Mouse (Mus musculus): Measurements from ENCODE around the gene Zranb3. TPM values are rescaled to one million over a fixed set of nuclear protein-coding genes. Genes with fewer than 3 reads are reported as not detected.

Gene Zranb3
- total and polyA plus RNA-seq, 2 experiments = 0.70 to 4.8 TPM

DNA sequence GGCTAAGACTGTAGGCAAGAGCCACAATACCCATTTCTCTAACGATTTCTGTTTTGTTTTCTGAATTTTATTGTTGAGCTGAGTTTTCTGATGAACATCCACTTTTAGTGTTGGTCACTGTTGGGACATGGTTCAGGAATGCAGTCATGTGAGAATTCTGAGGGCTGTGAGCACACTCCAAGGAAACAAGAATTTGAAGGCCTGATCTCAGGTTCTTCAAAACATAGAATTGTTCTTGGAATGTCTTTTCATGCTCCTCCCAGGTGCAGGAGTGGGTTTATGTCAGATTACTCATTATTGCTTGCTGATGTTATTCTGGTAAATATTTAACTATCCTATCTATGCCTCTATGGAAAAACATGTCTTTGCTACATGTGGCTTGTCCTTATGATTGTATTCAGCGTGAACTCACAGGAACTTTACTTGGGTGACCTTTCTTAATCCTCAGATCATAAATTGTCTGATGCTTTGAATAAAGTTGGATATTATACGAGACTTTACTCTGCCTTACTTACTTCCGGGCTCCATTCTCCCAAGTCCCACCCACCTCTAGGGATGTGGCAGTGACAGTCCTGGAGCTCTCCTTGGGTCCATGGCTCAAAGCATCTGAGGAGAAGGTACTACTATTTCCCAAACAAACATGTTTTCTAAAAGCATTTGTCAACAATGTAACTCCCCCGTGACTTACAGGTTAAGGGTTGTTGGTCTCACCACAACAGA, 119.4 kb downstream of the Zranb3 start:
- H3K4me3 ChIP-seq (ENCODE audit: insufficient read depth, low read depth, low read length) = no peak overlapping the region
- WGBS = 73% methylated on average over 5 of the region's 5 CpGs
- H3K9ac ChIP-seq (ENCODE audit: low read depth, low read length) = no peak overlapping the region
- no peaks in the 10 kb centered on the region for H3K4me1 ChIP-seq (ENCODE audit: control insufficient read depth, insufficient read depth, low read length)
- no peak overlapping the region for H3K27ac ChIP-seq (replicated peaks; ENCODE audit: insufficient read depth, low read depth, low read length)
- peak; percentile 25 for DNase-seq (ENCODE audit: extremely low read depth, low read depth, low spot score)
- H3K79me2 ChIP-seq (ENCODE audit: control insufficient read depth, insufficient read depth, low read length) = no peaks in the 10 kb centered on the region
- H3K36me3 ChIP-seq (ENCODE audit: control insufficient read depth, insufficient read depth, low read length) = no peaks in the 10 kb centered on the region
- TF ChIP-seq POLR2A (IDR thresholded peaks at IDR 0.05; ENCODE audit: extremely low read depth, insufficient read depth, low read length) (no peak), CTCF (IDR thresholded peaks at IDR 0.05; ENCODE audit: low read depth, low read length) (no peak)
- no peaks in the 10 kb centered on the region for H3K27me3 ChIP-seq (ENCODE audit: control insufficient read depth, insufficient read depth, low read length)

DNA sequence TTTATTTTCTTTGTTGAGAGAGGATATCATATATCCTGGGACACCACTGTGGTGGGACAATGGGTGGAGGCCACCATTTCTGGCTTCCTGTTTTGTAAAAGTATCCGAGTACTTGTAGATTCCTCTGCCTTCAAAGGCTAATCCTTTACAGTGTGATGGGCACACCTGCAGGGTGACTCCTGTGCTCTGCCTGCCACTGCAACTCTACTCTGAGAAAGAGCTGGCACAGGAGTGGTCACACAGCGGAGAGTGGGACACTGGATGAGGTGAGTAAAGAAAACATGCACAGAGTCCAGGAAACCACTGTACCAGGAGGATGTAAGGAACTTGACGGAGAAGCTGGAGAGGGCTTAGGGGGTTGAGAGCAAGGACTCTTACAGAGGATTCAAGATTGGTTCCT, 120.6 kb downstream of the Zranb3 start:
- H3K4me1 ChIP-seq (ENCODE audit: control insufficient read depth, insufficient read depth, low read length) = no peaks in the 10 kb centered on the region

GRCm38 (mm10) chr1:127980911-127981559, 121.8 kb downstream of the Zranb3 start:
- Histone ChIP-seq H3K27ac (replicated peaks; ENCODE audit: insufficient read depth, low read depth, low read length) (no peak overlapping the region), H3K4me3 (ENCODE audit: insufficient read depth, low read depth, low read length) (no peak overlapping the region), H3K27me3 (ENCODE audit: control insufficient read depth, insufficient read depth, low read length) (no peaks in the 10 kb centered on the region), H3K4me1 (ENCODE audit: control insufficient read depth, insufficient read depth, low read length) (no peaks in the 10 kb centered on the region), H3K79me2 (ENCODE audit: control insufficient read depth, insufficient read depth, low read length) (no peaks in the 10 kb centered on the region), H3K36me3 (ENCODE audit: control insufficient read depth, insufficient read depth, low read length) (no peaks in the 10 kb centered on the region), H3K9ac (ENCODE audit: low read depth, low read length) (no peak overlapping the region)
- no peak for TF ChIP-seq POLR2A (IDR thresholded peaks at IDR 0.05; ENCODE audit: extremely low read depth, insufficient read depth, low read length)
- 75% methylated on average over 2 of the region's 2 CpGs for WGBS
- DNase-seq (ENCODE audit: extremely low read depth, low read depth, low spot score) = peak; percentile 18

More for the DNA sequence above, 120.6 kb downstream of the Zranb3 start:
- DNase-seq (ENCODE audit: extremely low read depth, low read depth, low spot score) = no peak
- Histone ChIP-seq H3K27ac (replicated peaks; ENCODE audit: insufficient read depth, low read depth, low read length) (no peak overlapping the region), H3K36me3 (ENCODE audit: control insufficient read depth, insufficient read depth, low read length) (no peaks in the 10 kb centered on the region), H3K9ac (ENCODE audit: low read depth, low read length) (no peak overlapping the region), H3K27me3 (ENCODE audit: control insufficient read depth, insufficient read depth, low read length) (no peaks in the 10 kb centered on the region), H3K4me3 (ENCODE audit: insufficient read depth, low read depth, low read length) (no peak overlapping the region), H3K79me2 (ENCODE audit: control insufficient read depth, insufficient read depth, low read length) (no peaks in the 10 kb centered on the region)
- 91% methylated on average over 3 of the region's 3 CpGs for WGBS
- TF ChIP-seq POLR2A (IDR thresholded peaks at IDR 0.05; ENCODE audit: extremely low read depth, insufficient read depth, low read length) (no peak), CTCF (IDR thresholded peaks at IDR 0.05; ENCODE audit: low read depth, low read length) (no peak)

DNA sequence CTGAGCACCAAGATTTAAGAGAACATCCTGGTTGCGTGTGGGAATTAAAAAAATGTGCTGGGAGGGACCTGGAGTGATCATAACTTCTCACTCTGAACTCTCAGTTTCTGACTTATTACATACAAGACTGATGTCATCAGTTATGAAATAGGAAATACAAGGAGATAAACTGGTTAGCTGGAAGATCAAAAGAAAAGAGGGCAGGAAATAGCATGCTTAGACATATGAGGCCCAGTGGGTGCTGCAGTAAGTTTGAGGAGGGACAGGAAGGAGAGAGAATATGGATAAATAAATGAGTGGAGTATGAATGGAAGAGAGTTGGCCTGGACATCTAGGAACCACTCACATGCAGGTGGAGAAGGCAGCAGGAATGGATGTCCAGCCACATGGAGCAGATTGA, 124.7 kb downstream of the Zranb3 start:
- no peaks in the 10 kb centered on the region for H3K27me3 ChIP-seq (ENCODE audit: control insufficient read depth, insufficient read depth, low read length)
- no peaks in the 10 kb centered on the region for H3K4me1 ChIP-seq (ENCODE audit: control insufficient read depth, insufficient read depth, low read length)
- no peak overlapping the region for H3K4me3 ChIP-seq (ENCODE audit: insufficient read depth, low read depth, low read length)
- H3K36me3 ChIP-seq (ENCODE audit: control insufficient read depth, insufficient read depth, low read length) = no peaks in the 10 kb centered on the region
- DNase-seq (ENCODE audit: extremely low read depth, low read depth, low spot score) = no peak
- WGBS = 77% methylated on average over 1 of the region's 1 CpGs
- TF ChIP-seq POLR2A (IDR thresholded peaks at IDR 0.05; ENCODE audit: extremely low read depth, insufficient read depth, low read length) (no peak), CTCF (IDR thresholded peaks at IDR 0.05; ENCODE audit: low read depth, low read length) (no peak)
- H3K79me2 ChIP-seq (ENCODE audit: control insufficient read depth, insufficient read depth, low read length) = no peaks in the 10 kb centered on the region
- H3K9ac ChIP-seq (ENCODE audit: low read depth, low read length) = no peak overlapping the region
- H3K27ac ChIP-seq (replicated peaks; ENCODE audit: insufficient read depth, low read depth, low read length) = no peak overlapping the region

GRCm38 (mm10) chr1:127976106-127976505, 126.7 kb downstream of the Zranb3 start:
- 88% methylated on average over 6 of the region's 6 CpGs for WGBS
- Histone ChIP-seq H3K27ac (replicated peaks; ENCODE audit: insufficient read depth, low read depth, low read length) (no peak overlapping the region), H3K4me3 (ENCODE audit: insufficient read depth, low read depth, low read length) (no peak overlapping the region), H3K4me1 (ENCODE audit: control insufficient read depth, insufficient read depth, low read length) (no peaks in the 10 kb centered on the region), H3K79me2 (ENCODE audit: control insufficient read depth, insufficient read depth, low read length) (no peaks in the 10 kb centered on the region), H3K27me3 (ENCODE audit: control insufficient read depth, insufficient read depth, low read length) (no peaks in the 10 kb centered on the region), H3K9ac (ENCODE audit: low read depth, low read length) (no peak overlapping the region), H3K36me3 (ENCODE audit: control insufficient read depth, insufficient read depth, low read length) (no peaks in the 10 kb centered on the region)
- no peak for DNase-seq (ENCODE audit: extremely low read depth, low read depth, low spot score)
- TF ChIP-seq POLR2A (IDR thresholded peaks at IDR 0.05; ENCODE audit: extremely low read depth, insufficient read depth, low read length) (no peak), CTCF (IDR thresholded peaks at IDR 0.05; ENCODE audit: low read depth, low read length) (no peak)

DNA sequence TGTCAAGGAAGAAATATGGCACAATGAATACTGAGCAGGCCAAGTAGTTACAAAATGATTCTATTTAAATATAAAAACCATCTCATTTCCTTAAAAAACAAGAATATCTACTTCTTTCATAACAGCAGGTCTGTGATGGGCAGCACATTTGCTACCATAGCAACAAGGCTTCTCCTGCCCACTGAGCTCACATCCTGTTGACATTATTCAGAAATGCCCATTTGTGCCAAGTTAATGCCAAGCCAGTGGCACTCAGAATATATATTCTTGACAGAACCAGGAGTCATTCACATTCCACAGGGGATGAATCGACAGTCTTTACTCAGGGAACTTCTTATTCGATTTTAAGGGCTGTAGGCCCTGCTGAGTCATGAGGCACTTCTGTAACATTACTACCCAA, 127.2 kb downstream of the Zranb3 start:
- no peaks in the 10 kb centered on the region for H3K36me3 ChIP-seq (ENCODE audit: control insufficient read depth, insufficient read depth, low read length)
- H3K79me2 ChIP-seq (ENCODE audit: control insufficient read depth, insufficient read depth, low read length) = no peaks in the 10 kb centered on the region
- no peak overlapping the region for H3K9ac ChIP-seq (ENCODE audit: low read depth, low read length)
- H3K4me1 ChIP-seq (ENCODE audit: control insufficient read depth, insufficient read depth, low read length) = no peaks in the 10 kb centered on the region
- no peaks in the 10 kb centered on the region for H3K27me3 ChIP-seq (ENCODE audit: control insufficient read depth, insufficient read depth, low read length)
- WGBS = 83% methylated on average over 2 of the region's 2 CpGs
- TF ChIP-seq POLR2A (IDR thresholded peaks at IDR 0.05; ENCODE audit: extremely low read depth, insufficient read depth, low read length) (no peak), CTCF (IDR thresholded peaks at IDR 0.05; ENCODE audit: low read depth, low read length) (no peak)
- no peak for DNase-seq (ENCODE audit: extremely low read depth, low read depth, low spot score)
- H3K27ac ChIP-seq (replicated peaks; ENCODE audit: insufficient read depth, low read depth, low read length) = no peak overlapping the region
- no peak overlapping the region for H3K4me3 ChIP-seq (ENCODE audit: insufficient read depth, low read depth, low read length)
